In genomic region chr1:193242238-193242637, GRCm38 (mm10) we compare ENCODE assay signal across 8 mouse cellular contexts. TPM values are rescaled to one million over a fixed set of nuclear protein-coding genes. Genes with fewer than 3 reads are reported as not detected.
DNase-seq lines count a peak whose midpoint lies in the region; ATAC-seq lines count a peak whose summit lies in the region.

No protein-coding gene starts in this region.

- no peak overlapping the region for H3K9ac ChIP-seq in heart, embryonic 11.5 days (ENCODE audit: low read depth, low read length)

- ATAC-seq in heart, embryonic 11.5 days (replicated peaks; ENCODE audit: insufficient number of reproducible peaks, low FRiP score, low TSS enrichment): no peak

- no peak overlapping the region for H3K27ac ChIP-seq in heart, embryonic 11.5 days (ENCODE audit: low read depth, low read length)

- intact Hi-C loops in gastrocnemius, postnatal 14 days (cut with DNase I; ENCODE audit: low total_unique reads): no loop called here

- H3K4me3 ChIP-seq in heart, embryonic 11.5 days (ENCODE audit: low read depth, low read length): no peak overlapping the region

- no peaks in the 10 kb centered on the region for H3K36me3 ChIP-seq in heart, embryonic 11.5 days (ENCODE audit: control insufficient read depth, insufficient read depth, low read length)

- 80% methylated on average over 8 of the region's 8 CpGs for WGBS in heart, embryonic 11.5 days (ENCODE audit: insufficient replicate concordance)

- H3K9me3 ChIP-seq in heart, embryonic 11.5 days (replicated peaks; ENCODE audit: control insufficient read depth, low read length): no peaks in the 10 kb centered on the region

- peak; percentile 91 to 92 for DNase-seq in heart, adult 18-20 months
- peak; percentile 90 for DNase-seq in cerebellum, adult 11 months
- DNase-seq in gastrocnemius, postnatal 14 days: peak; percentile 85
- peak; percentile 86 to 94 for DNase-seq in layer of hippocampus, postnatal 14 days (ENCODE audit: low spot score in 2 of 2)
- DNase-seq in lung, postnatal 10 days: peak; percentile 93
- peak; percentile 89 for DNase-seq in telencephalon, adult 2 months (ENCODE audit: low read depth, low spot score)
- DNase-seq in embryo, embryonic 10.5 days (ENCODE audit: low spot score): no peak

- H3K4me1 ChIP-seq in heart, embryonic 11.5 days (ENCODE audit: control insufficient read depth, insufficient read depth, low read length): peaks cover 7% of the 10 kb centered on the region; the same call in 1 of the 2 replicates

- H3K27me3 ChIP-seq in heart, embryonic 11.5 days (ENCODE audit: control insufficient read depth, insufficient read depth, low read length): no peaks in the 10 kb centered on the region

- H3K4me2 ChIP-seq in heart, embryonic 11.5 days: no peak overlapping the region

RNA-seq across cellular contexts. Expression of gene Hsd11b1, which starts 21.6 kb away (rescaled TPM):
- 10 to 100 TPM; 15.1 to 19.6 TPM for total RNA-seq in heart, adult 18-20 months (2021)
- polyA plus RNA-seq in heart, embryonic 11.5 days (2014; fragmentation: Nextera tagmentation; extraction: Ambion mirVana): 1.6 and 2.2 TPM in 2 replicates
- total RNA-seq in gastrocnemius, postnatal 14 days (2021): 1 to 10 TPM; 5.7 to 7.0 TPM
- 10 to 100 TPM; 43.1 to 45.9 TPM for total RNA-seq in layer of hippocampus, postnatal 14 days (2021)

RNA-seq across cellular contexts. Expression of gene G0s2, which starts 30.8 kb away (rescaled TPM):
- total RNA-seq in heart, adult 18-20 months (2021): 10 to 100 TPM; 43.4 to 49.3 TPM
- 38.5 and 45.3 TPM in 2 replicates for polyA plus RNA-seq in heart, embryonic 11.5 days (2014; fragmentation: Nextera tagmentation; extraction: Ambion mirVana)
- total RNA-seq in gastrocnemius, postnatal 14 days (2021): 10 to 100 TPM; 16.7 to 25.3 TPM
- 10 to 100 TPM in 1 of 2 experiments, 1 to 10 TPM in 1; 9.3 to 12.1 TPM for total RNA-seq in layer of hippocampus, postnatal 14 days (2021)

RNA-seq across cellular contexts. Expression of gene Lamb3, which starts 34.7 kb away (rescaled TPM):
- 10 to 100 TPM in 1 of 2 experiments, 1 to 10 TPM in 1; 8.5 to 13.5 TPM for total RNA-seq in heart, adult 18-20 months (2021)
- 0.64 and 1.2 TPM in 2 replicates for polyA plus RNA-seq in heart, embryonic 11.5 days (2014; fragmentation: Nextera tagmentation; extraction: Ambion mirVana)
- 1 to 10 TPM in 1 of 2 experiments, under 1 TPM in 1; 0.80 to 1.4 TPM for total RNA-seq in gastrocnemius, postnatal 14 days (2021)
- total RNA-seq in layer of hippocampus, postnatal 14 days (2021): 1 to 10 TPM in 1 of 2 experiments, under 1 TPM in 1; 0.94 to 1.6 TPM

RNA-seq across cellular contexts. Expression of gene Traf3ip3, which starts 40.7 kb away (rescaled TPM):
- 1 to 10 TPM; 1.3 to 4.7 TPM for total RNA-seq in heart, adult 18-20 months (2021)
- 2.0 and 2.1 TPM in 2 replicates for polyA plus RNA-seq in heart, embryonic 11.5 days (2014; fragmentation: Nextera tagmentation; extraction: Ambion mirVana)
- 1 to 10 TPM; 6.0 to 8.4 TPM for total RNA-seq in gastrocnemius, postnatal 14 days (2021)
- total RNA-seq in layer of hippocampus, postnatal 14 days (2021): 1 to 10 TPM; 2.1 to 3.6 TPM
